Mouse (Mus musculus): ENCODE results near the gene Styx.
"Not testable (repeated sequence)": the region's sequence is repeated elsewhere in the genome, so short reads cannot be mapped to it uniquely, and the experiment has no call there.

The Styx gene

GRCm38 (mm10) chr14:45364211-45365195 lies 13.6 kb downstream of the Styx start:
- DNase-seq (ENCODE audit: low spot score in 2 of 2), result no peak

- DNase-seq (ENCODE audit: low spot score in 2 of 2), result no peak
These were observed 14.3 kb downstream of the Styx start for GRCm38 (mm10) chr14:45365196-45365587.

GRCm38 (mm10) chr14:45378771-45379170 lies 27.9 kb downstream of the Styx start:
- DNase-seq (ENCODE audit: low spot score in 2 of 2), result no peak

DNA sequence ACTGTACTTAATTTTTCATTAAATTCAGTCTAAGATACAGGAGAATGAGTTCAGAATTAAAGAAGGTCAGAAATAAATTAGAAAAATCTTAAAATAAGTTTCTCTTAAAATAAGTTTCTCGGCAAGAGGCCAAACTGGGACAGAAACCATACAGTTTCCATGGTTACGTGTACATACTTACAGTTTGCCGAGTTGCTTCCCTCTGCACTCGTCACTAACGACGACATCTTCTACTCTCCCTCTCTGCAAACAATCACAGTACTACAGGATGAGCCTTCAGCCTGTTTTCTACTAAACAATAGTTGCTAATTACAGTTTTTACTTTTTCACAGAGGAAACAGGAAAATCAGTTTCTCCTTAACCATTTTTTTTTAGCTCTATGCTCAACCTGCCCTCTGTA lies 29.9 kb downstream of the Styx start:
- DNase-seq (ENCODE audit: low spot score in 2 of 2), result no peak

GRCm38 (mm10) chr14:45382912-45383311 lies 32.0 kb downstream of the Styx start:
- no peak for DNase-seq (ENCODE audit: low spot score in 2 of 2)

GRCm38 (mm10) chr14:45385596-45385995 lies 34.7 kb downstream of the Styx start:
- no peak for DNase-seq (ENCODE audit: low spot score in 2 of 2)

- no peak for DNase-seq (ENCODE audit: low spot score in 2 of 2)
These were observed 36.6 kb downstream of the Styx start for GRCm38 (mm10) chr14:45387480-45387879.

DNA sequence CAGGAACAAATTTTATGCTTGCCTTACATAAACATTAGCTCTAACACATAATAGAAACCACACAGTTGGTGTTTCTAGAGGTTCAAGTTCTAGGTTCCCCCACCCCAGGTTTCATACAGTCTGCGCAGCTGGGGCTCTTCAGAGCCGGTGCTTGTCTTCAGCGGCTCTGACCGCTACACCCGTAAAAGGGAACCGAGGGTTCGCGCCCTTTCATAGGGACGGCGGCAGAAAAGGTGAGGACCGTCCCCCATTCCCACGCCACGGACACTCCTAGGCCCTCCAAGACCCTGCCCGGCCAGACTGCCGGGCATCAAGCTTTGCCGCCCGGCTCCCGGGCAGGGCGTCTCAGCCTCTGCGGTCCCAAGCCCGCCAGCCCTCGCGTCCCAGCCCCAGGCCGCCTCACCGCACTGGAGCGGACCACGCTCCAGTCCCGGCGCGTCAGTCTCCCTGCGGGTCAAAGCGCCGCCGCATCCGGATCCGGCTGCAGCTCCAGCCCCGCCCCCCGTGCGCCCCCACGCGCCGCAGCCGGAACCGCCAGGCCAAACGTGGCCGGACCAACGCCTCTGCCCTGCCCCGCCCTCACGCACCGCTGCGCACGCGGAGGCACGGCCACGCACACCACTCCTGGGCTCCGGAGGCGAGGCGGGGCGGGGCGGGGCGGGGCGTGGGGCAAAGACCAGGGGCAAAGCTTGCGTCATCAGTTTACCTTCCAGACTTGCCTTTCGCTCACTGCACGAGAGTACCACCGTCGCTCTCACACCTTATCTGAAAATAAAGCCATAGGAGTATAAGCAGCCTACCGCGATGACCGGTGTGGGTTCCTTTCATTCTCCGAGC lies 37.7 kb downstream of the Styx start:
- peak; percentile 78 to 88 for DNase-seq (ENCODE audit: low spot score in 2 of 2)

DNA sequence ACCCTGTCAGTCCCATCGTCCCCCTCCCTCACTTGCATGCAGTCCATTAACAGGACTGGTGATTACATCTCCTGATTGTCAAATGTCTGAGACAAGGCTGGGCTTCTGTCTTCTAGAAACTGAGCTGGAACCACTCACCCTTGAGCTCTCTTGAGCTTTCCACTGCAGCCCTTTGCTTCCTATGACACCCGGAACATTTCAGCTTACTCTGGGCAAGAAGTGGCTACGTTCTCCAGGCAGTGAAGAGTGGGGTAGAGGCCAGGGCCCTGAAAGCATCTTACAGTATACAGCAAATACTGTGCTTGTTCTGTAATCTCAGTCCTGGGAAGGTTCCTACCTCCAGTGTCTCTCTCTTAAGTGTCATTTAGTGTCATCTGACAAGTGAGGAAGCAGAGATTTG lies 38.3 kb downstream of the Styx start:
- no peak for DNase-seq (ENCODE audit: low spot score in 2 of 2)

GRCm38 (mm10) chr14:45399836-45400235 lies 48.9 kb downstream of the Styx start:
- DNase-seq (ENCODE audit: low spot score in 2 of 2), result no peak

- DNase-seq (ENCODE audit: low spot score in 2 of 2), result no peak
These were observed 52.8 kb downstream of the Styx start for GRCm38 (mm10) chr14:45403651-45404050.

GRCm38 (mm10) chr14:45404813-45405212 lies 53.9 kb downstream of the Styx start, which contains the start of gene Gnpnat1:
Gnpnat1 (minus strand) TSS chr14:45404913.
- not testable (repeated sequence) for DNase-seq (ENCODE audit: low spot score in 2 of 2)

DNA sequence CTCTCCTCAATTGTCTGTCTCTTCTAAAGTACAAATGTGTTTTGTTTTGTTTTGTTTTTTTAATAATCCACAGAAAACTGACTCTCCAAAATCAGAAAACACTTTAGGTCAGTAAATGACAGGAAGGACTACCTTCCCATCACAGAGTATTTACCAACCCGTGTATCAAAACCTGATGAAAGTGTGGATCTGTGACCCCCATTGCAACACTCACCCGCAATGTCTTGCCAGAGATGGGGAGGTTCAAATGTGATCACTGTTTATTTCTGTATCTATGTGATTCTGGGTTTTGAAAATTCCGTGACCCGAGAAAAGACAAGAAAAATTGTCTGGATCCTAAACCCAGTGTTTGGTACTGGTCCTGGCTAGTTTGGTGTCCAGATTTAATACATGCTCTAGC lies 65.4 kb downstream of the Styx start:
- no peak for DNase-seq (ENCODE audit: low spot score in 2 of 2)

DNA sequence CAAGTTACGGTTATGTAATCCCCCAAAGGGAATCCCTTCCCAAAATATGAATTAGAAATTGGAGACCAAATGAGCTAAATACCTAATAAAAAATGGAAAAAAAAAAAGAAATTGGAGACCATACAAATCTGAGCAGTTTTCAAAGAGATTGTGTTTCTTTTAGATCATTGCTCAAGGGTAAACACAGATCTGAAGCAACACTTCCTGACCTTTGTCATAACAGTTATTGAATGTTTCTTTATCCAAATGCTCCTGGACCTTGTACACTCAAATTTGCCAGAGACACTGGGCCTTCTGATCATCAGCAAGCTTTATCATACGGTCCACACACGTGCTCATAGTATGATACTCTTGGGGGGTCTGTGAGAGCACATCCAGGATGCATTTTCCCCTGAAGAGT lies 67.7 kb downstream of the Styx start:
- DNase-seq (ENCODE audit: low spot score in 2 of 2), result no peak

GRCm38 (mm10) chr14:45419323-45419722 lies 68.4 kb downstream of the Styx start:
- DNase-seq (ENCODE audit: low spot score in 2 of 2), result no peak

GRCm38 (mm10) chr14:45422371-45422770 lies 71.5 kb downstream of the Styx start:
- DNase-seq (ENCODE audit: low spot score in 2 of 2), result no peak

DNA sequence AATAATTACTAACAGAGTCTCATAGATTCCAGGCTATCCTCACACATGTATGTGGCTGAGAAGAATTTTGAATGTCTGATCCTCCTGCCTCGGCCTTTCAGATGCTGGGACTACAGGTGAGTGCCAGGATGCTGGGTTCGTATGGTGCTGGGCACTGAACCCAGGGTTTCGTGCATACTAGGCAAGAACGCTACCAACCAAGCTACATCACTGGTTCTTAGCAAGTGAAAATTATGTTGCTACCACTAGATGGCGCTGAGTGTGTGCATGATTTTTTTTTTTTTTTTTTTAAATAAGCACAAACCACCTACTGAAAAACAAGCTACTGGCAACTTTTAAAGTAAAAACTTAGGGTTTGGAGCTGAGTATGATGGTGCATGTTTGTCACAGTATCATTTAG lies 72.3 kb downstream of the Styx start:
- no peak for DNase-seq (ENCODE audit: low spot score in 2 of 2)

DNA sequence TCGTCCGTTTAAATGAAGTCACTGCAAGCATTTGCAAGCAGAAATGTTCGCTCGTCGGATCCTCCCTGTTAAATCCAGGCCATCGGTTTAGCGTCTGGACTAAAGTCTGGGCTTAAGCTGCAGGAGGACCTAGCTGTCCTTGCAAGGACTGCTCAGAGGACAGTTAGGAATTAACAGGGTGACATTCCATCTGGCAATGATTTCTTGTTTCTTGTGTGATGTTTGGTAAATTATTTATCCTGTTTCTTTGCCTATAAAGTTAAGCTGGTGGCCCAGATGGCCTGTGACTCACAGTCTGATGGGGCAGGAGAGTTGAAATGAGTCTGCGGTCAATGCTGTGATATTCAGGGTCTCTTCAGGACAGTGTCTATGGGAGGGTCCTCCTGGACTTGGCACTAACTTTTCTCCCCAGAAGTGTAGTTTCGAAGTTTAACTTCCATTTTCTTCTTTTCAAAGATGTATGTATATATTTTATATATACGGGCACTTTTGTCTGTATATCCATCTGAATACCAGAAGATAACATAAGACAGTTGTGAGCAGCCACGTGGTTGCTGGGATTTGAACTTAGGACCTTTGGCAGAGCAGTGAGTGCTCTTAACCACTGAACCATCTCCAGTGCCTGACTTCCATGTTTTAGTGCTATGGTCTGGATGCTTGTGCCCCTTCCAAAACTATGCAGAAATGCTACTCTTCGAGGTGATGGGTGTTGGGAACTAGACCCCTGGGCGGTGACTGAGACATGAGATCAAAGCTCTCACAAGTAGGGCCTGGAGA lies 79.4 kb downstream of the Styx start:
- DNase-seq (ENCODE audit: low spot score in 2 of 2), result no peak

GRCm38 (mm10) chr14:45432003-45432402 lies 81.1 kb downstream of the Styx start:
- DNase-seq (ENCODE audit: low spot score in 2 of 2), result peak in 1 of 2 experiments; percentile 70

GRCm38 (mm10) chr14:45434220-45434619 lies 83.3 kb downstream of the Styx start:
- DNase-seq (ENCODE audit: low spot score in 2 of 2), result no peak

- no peak for DNase-seq (ENCODE audit: low spot score in 2 of 2)
These were observed 87.5 kb downstream of the Styx start for GRCm38 (mm10) chr14:45438250-45438930.
